ENCODE assay signal across 9 mouse cellular contexts in the genomic region with DNA sequence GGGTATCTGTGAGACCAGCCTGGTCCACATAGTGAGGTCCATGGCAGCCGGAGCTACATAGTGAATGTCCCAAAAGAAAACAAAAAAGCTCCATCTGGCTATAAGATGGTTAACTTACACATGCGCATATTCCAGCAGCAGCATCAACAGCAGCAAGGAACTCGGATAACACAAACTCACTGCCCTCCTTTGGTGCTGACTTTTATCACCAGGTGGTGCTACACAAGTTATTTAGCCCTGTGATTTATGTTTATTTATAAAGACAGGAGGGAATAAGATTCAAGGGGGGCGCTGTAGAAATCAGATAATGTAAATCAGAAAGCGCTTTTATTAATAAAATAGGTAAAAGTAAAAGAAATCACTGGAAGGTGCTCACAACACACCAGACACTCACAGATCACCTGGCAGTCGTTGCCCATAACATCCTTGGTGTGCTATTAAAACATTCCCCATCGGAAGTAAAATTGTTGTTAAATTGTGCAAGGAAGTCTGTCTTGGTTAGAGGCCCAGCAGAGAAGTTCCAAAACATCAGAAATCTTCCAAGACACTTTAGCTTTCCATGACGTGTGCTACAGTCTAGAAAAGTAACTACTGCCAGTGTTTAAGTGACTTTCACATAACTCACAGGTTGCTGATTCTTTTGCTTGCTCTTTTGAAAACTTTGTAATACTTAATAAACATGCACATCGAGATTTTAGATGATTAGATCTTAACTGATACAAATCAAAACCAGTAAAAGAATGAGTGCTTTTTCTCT. TPM values are rescaled to one million over a fixed set of nuclear protein-coding genes. Genes with fewer than 3 reads are reported as not detected.
A peak's percentile ranks its signal among the peaks of the same experiment; 100 is the strongest.
DNase-seq lines count a peak whose midpoint lies in the region; ATAC-seq and TF ChIP-seq lines count a peak whose summit lies in the region.
"Had no signal": no experiment of that assay in that cellular context is flagged by ENCODE, and none has a peak within 500 bp of the region (broad histone marks: within the 10 kb centered on the region; RNA-seq: fewer than 3 reads in every experiment).

No protein-coding gene starts in this region.

- H3K27me3 ChIP-seq in heart, postnatal 0 days (ENCODE audit: control insufficient read depth, insufficient read depth, low read length) = no peaks in the 10 kb centered on the region
- H3K27me3 ChIP-seq in hindbrain, embryonic 14.5 days (ENCODE audit: control insufficient read depth, insufficient read depth, low read length) = no peaks in the 10 kb centered on the region
- no peaks in the 10 kb centered on the region for H3K27me3 ChIP-seq in midbrain, embryonic 15.5 days (replicated peaks)

- TF ChIP-seq EP300 in heart, postnatal 0 days (IDR thresholded peaks at IDR 0.05; ENCODE audit: low read depth) = no peak

- H3K4me2 ChIP-seq in heart, postnatal 0 days (ENCODE audit: low read depth, low read length) = peak overlapping the region; percentile 87
- peak overlapping the region; percentile 85 for H3K4me2 ChIP-seq in hindbrain, embryonic 14.5 days (replicated peaks)
- peak overlapping the region; percentile 61 for H3K4me2 ChIP-seq in midbrain, embryonic 15.5 days

- peak overlapping the region; percentile 92 for H3K9ac ChIP-seq in heart, postnatal 0 days (replicated peaks; ENCODE audit: low read depth, low read length)
- H3K9ac ChIP-seq in hindbrain, embryonic 14.5 days = peak overlapping the region; percentile 90
- no peak overlapping the region for H3K9ac ChIP-seq in midbrain, embryonic 15.5 days

- WGBS in heart, postnatal 0 days = 15% methylated on average over 9 of the region's 9 CpGs
- 40% methylated on average over 9 of the region's 9 CpGs for WGBS in hindbrain, embryonic 14.5 days
- 34% methylated on average over 9 of the region's 9 CpGs for WGBS in midbrain, embryonic 15.5 days

- H3K4me3 ChIP-seq in heart, postnatal 0 days (ENCODE audit: low read depth, low read length) = peak overlapping the region; percentile 86
- peak overlapping the region; percentile 76 for H3K4me3 ChIP-seq in hindbrain, embryonic 14.5 days (replicated peaks; ENCODE audit: low read length)
- H3K4me3 ChIP-seq in midbrain, embryonic 15.5 days = peak overlapping the region; percentile 81

- ATAC-seq in heart, postnatal 0 days (ENCODE audit: insufficient read depth, low read depth) = no peak
- ATAC-seq in hindbrain, embryonic 14.5 days (ENCODE audit: low FRiP score) = no peak
- ATAC-seq in midbrain, embryonic 15.5 days (replicated peaks) = no peak

- no peaks in the 10 kb centered on the region; the same call in 1 of the 2 replicates for H3K36me3 ChIP-seq in heart, postnatal 0 days (replicated peaks; ENCODE audit: control insufficient read depth, insufficient read depth, low read length)
- H3K36me3 ChIP-seq in hindbrain, embryonic 14.5 days (replicated peaks; ENCODE audit: control insufficient read depth, insufficient read depth) = no peaks in the 10 kb centered on the region
- H3K36me3 ChIP-seq in midbrain, embryonic 15.5 days (replicated peaks) = no peaks in the 10 kb centered on the region

- no peaks in the 10 kb centered on the region for H3K9me3 ChIP-seq in heart, postnatal 0 days (replicated peaks; ENCODE audit: control insufficient read depth, low read length)
- H3K9me3 ChIP-seq in hindbrain, embryonic 14.5 days (ENCODE audit: control insufficient read depth, low read length) = no peaks in the 10 kb centered on the region
- H3K9me3 ChIP-seq in midbrain, embryonic 15.5 days = no peaks in the 10 kb centered on the region

- H3K27ac ChIP-seq in heart, postnatal 0 days (ENCODE audit: low read depth) = peak overlapping the region; percentile 100
- no peak overlapping the region for H3K27ac ChIP-seq in hindbrain, embryonic 14.5 days
- no peak overlapping the region for H3K27ac ChIP-seq in midbrain, embryonic 15.5 days

- DNase-seq in heart, postnatal 0 days (ENCODE audit: low spot score) = no peak
- DNase-seq in heart, adult 8-10 months (ENCODE audit: low spot score) = no peak
- DNase-seq in NIH3T3 (ENCODE audit: low read depth) = peak; percentile 29
- no peak for DNase-seq in hindbrain, embryonic 14.5 days (ENCODE audit: low spot score)
- DNase-seq in layer of hippocampus, postnatal 36 days = no peak
- DNase-seq in cerebellum, adult 8-10 months = no peak
- DNase-seq in kidney, adult 11 months = no peak
- DNase-seq: adrenal gland, postnatal 14 days had no signal

- peak; percentile 13; the same call in 1 of the 2 replicates for TF ChIP-seq CTCF in heart, postnatal 0 days (IDR thresholded peaks at IDR 0.05; ENCODE audit: low read depth)

- peaks cover 27% of the 10 kb centered on the region for H3K4me1 ChIP-seq in heart, postnatal 0 days (ENCODE audit: control insufficient read depth, insufficient read depth)
- peaks cover 19% of the 10 kb centered on the region for H3K4me1 ChIP-seq in hindbrain, embryonic 14.5 days (replicated peaks; ENCODE audit: control insufficient read depth, insufficient read depth, low read length)
- peaks cover 23% of the 10 kb centered on the region for H3K4me1 ChIP-seq in midbrain, embryonic 15.5 days

RNA-seq across cellular contexts. Expression of gene Fam162a, which starts 1.4 kb away (rescaled TPM):
- total RNA-seq in heart, postnatal 0 days (2014; rRNA removed; ENCODE audit: low replicate concordance) = 126 and 370 TPM in 2 replicates
- polyA plus RNA-seq in heart, postnatal 0 days (2015; fragmentation: Nextera tagmentation; extraction: Ambion mirVana) = 755 and 772 TPM in 2 replicates
- 100 to 1,000 TPM; 233 to 250 (median 245) TPM for total RNA-seq in heart, adult 8-10 months (2022)
- 129 and 139 TPM in 2 replicates for polyA plus RNA-seq in hindbrain, embryonic 14.5 days (2014; fragmentation: Nextera tagmentation; extraction: Ambion mirVana)
- polyA plus RNA-seq in midbrain, embryonic 15.5 days (2015; fragmentation: Nextera tagmentation; extraction: Ambion mirVana) = 128 and 129 TPM in 2 replicates
- total RNA-seq in layer of hippocampus, postnatal 36 days (2021) = 10 to 100 TPM; 81.1 to 82.7 TPM

RNA-seq across cellular contexts. Expression of gene Ccdc58, which starts 1.5 kb away (rescaled TPM):
- 20.9 and 28.4 TPM in 2 replicates for total RNA-seq in heart, postnatal 0 days (2014; rRNA removed; ENCODE audit: low replicate concordance)
- 79.2 and 82.6 TPM in 2 replicates for polyA plus RNA-seq in heart, postnatal 0 days (2015; fragmentation: Nextera tagmentation; extraction: Ambion mirVana)
- total RNA-seq in heart, adult 8-10 months (2022) = 10 to 100 TPM; 28.4 to 36.5 (median 31.4) TPM
- polyA plus RNA-seq in hindbrain, embryonic 14.5 days (2014; fragmentation: Nextera tagmentation; extraction: Ambion mirVana) = 25.8 and 26.8 TPM in 2 replicates
- polyA plus RNA-seq in midbrain, embryonic 15.5 days (2015; fragmentation: Nextera tagmentation; extraction: Ambion mirVana) = 27.4 and 27.6 TPM in 2 replicates
- 10 to 100 TPM; 21.3 to 23.9 TPM for total RNA-seq in layer of hippocampus, postnatal 36 days (2021)

RNA-seq across cellular contexts. Expression of gene Wdr5b, which starts 29.0 kb away (rescaled TPM):
- 5.4 and 7.8 TPM in 2 replicates for total RNA-seq in heart, postnatal 0 days (2014; rRNA removed; ENCODE audit: low replicate concordance)
- 5.8 and 6.8 TPM in 2 replicates for polyA plus RNA-seq in heart, postnatal 0 days (2015; fragmentation: Nextera tagmentation; extraction: Ambion mirVana)
- total RNA-seq in heart, adult 8-10 months (2022) = 1 to 10 TPM; 2.9 to 4.2 (median 3.7) TPM
- polyA plus RNA-seq in hindbrain, embryonic 14.5 days (2014; fragmentation: Nextera tagmentation; extraction: Ambion mirVana) = 12.9 and 13.7 TPM in 2 replicates
- 13.0 and 13.2 TPM in 2 replicates for polyA plus RNA-seq in midbrain, embryonic 15.5 days (2015; fragmentation: Nextera tagmentation; extraction: Ambion mirVana)
- 1 to 10 TPM; 5.4 to 5.8 TPM for total RNA-seq in layer of hippocampus, postnatal 36 days (2021)
